Mouse (Mus musculus) right cerebral cortex, postnatal 14 days (tissue): Measurements from ENCODE around the gene Clasp1.

Source experiments
- DNase-seq: peaks from one replicate; pipeline ENCODE4 v3.0.0; 2022

Clasp1 gene

DNA sequence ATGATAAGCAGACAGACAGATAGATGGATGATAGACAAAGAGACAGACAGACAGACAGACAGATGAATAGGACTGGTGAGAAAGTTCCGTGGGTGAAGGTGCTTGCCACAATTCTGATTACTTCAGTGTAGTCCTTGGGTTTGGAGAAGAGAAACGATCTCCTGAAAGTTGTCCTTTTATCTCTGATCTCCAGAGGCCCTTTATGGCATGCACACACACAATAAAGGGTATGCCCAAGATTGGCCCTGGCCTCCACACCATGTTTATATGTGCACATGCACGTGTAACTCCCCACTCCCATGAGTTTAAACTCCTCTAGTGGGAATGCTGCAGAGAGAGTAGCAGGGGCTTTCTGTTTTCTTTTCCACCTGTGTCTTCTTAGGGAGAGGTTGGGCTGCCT lies 14.6 kb downstream of the Clasp1 start:
- no peak for DNase-seq

GRCm38 (mm10) chr1:118407586-118408250 lies 18.9 kb downstream of the Clasp1 start:
- no peak for DNase-seq

DNA sequence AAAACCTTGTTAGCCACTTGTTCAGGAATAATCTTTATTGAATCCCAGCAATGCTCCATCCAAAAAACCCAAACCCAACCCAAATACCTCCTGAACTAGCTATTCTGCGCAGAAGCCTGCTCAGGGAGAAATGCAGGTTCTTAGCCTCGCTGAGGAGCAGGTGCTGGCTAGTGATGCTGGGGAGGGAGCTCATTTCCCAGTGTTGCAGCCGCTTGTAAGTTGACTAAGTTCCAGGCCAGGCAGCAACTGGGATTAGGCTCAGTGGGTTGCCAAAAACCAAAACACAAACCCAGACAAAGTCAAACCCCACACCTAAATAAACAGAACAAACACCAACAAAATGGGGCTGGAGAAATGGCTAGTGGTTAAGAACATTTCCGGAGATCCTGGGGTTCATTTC lies 20.4 kb downstream of the Clasp1 start:
- no peak for DNase-seq

DNA sequence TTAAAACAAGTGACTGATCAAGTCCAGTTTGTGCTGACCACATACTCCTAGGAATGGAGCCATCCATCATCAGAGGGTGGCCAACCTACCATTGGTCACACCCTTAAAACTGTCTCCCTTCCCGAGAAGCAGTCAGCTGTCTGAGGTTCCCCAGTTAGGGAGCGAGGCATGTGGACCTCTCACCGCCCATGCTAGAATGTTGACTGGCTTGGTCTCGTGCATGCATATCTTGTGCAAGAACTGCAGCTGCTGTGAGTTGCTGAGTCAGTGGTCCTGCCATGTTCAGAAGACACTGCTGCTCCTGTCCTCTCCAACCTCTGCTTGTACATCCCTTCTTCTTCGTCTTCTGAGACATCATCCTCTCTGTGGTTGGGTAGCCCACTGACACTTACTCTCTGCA lies 22.0 kb downstream of the Clasp1 start:
- DNase-seq: no peak

GRCm38 (mm10) chr1:118413169-118413568 lies 24.3 kb downstream of the Clasp1 start:
- no peak for DNase-seq

DNA sequence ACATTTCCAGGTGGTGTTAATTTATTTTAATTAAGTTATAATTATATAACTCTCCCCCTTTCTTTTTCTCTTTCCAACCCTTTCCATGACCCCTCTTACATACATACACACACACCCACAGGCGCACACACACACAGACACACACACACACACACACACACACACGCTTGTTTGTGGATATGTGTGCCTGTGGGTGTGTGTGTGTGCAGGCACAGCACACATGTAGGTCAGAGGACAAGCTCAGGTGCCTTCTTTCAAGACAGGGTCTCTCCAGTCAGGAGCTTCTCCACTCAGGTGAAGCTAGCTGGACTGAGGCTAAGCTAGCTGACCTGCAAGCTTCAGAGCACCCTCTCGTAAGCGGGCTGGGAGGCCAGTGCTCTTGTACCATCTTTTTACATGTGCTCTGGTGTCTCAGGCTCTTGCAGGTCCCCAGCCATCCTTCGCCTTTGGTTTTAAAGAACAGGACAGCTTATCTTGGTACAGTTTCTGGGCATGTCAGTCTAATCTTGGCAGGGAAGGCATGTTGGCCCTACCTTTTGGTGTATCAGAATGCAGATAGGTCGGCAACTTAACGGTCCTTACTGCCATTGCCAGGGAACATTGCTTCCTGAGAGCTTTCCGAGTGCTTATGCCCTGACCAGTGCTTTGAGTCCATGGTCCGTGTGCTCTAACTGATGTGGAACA lies 28.3 kb downstream of the Clasp1 start:
- DNase-seq: no peak

- DNase-seq: no peak
Measured at GRCm38 (mm10) chr1:118419399-118419798, 30.5 kb downstream of the Clasp1 start.

DNA sequence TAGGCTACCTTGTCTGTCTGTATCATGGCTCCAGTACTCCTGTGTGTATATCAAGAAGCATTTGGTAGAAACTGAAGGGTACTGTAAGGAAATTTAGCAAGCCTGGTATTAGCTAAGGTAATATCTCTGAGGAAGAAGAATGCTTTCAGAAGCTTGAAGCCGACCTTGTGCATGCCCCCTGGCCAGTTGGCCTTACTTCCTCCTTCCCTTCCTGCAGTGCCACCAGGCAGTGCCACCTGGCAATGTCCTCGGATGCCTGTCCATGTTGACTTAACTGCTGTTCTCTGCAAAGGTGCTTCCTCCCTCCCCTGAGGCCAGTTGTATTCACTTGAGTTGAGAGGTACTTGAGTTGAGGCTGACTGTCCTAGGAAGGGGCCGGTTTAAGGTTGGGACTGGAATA lies 32.3 kb downstream of the Clasp1 start:
- DNase-seq: no peak

GRCm38 (mm10) chr1:118422812-118423211 lies 34.0 kb downstream of the Clasp1 start:
- no peak for DNase-seq

DNA sequence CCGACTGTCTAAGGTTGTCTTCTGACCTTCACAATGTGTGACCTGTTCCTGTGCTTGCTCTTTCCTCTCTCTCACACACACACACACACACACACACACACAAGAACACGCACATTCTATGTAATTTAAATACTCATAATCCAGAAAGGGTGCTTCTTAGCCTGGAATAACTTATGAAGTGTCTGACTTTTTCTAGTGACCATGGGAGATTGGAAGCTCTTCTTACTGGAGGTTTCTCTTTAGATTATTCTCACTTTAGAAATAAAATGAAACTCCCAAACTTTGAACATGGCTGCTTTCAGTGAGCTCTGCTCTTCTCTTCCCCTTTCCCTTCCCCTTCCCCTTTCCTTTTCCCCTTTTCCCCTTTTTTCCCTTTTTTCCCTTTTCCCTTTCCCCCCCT lies 37.1 kb downstream of the Clasp1 start:
- no peak for DNase-seq

- no peak for DNase-seq
Measured at GRCm38 (mm10) chr1:118428354-118429084, 39.7 kb downstream of the Clasp1 start.

GRCm38 (mm10) chr1:118431548-118431947 lies 42.7 kb downstream of the Clasp1 start:
- no peak for DNase-seq

GRCm38 (mm10) chr1:118435001-118435473 lies 46.2 kb downstream of the Clasp1 start:
- DNase-seq: no peak

- no peak for DNase-seq
Measured at GRCm38 (mm10) chr1:118437856-118438255, 49.0 kb downstream of the Clasp1 start.

DNA sequence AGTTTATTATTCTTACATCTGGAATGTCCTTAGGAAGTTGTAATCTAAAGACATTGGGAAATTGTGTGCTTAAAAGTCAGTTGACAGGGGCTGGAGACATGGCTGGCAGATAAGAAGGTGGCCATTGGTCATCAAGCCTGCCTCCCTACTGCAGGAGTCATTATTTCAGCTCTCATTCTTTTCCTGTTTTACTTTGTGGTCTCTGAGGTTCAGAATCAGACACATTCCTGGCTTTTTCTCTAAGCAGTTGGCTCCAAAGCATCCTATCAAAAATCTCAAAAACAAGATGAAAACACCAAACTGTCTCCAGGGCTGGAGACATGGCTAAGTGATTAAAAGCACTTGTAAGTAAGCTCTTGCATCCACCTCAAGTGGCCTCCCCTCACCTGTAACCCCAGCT lies 49.5 kb downstream of the Clasp1 start:
- no peak for DNase-seq

DNA sequence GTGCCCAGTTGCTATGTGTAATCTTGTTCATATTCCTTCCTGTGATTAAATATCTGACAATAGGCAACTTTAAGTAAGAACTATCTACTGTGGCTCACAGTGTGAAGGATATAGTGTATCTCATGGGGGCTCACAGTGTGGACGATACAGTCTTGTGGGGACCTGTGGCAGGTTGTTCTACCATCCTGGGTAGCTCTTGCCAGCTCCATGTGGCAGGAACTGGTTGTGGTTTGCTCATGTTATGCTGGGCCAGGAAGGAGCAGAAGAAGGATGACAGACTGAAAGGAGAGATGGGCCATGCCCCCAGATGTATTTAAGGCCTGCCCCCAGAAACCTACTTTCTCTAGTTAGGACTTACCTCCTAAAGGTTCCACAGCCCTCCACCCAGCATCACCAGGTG lies 51.7 kb downstream of the Clasp1 start:
- no peak for DNase-seq

DNA sequence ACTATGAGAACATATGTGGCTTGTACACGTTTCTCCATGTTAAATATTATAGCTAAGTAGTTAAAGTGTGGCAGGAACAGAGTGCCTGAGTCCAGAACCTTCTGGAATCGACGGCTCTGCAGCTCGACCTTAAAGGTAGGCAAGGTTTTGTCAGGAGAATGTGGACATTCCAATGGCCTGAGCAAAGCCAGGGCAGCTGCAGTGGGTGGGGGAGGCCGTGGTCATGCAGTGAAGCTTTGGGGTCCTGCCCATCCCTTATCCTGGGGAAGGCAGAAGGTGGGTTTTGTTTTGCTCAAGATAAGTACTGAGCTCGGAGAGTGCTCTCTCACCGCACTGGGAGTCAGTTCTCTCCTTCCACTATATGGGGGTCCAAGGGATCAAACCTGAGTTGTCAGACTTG lies 55.6 kb downstream of the Clasp1 start:
- DNase-seq: no peak

GRCm38 (mm10) chr1:118444988-118445387 lies 56.1 kb downstream of the Clasp1 start:
- DNase-seq: no peak

- DNase-seq: no peak
Measured at GRCm38 (mm10) chr1:118445441-118445840, 56.6 kb downstream of the Clasp1 start.

DNA sequence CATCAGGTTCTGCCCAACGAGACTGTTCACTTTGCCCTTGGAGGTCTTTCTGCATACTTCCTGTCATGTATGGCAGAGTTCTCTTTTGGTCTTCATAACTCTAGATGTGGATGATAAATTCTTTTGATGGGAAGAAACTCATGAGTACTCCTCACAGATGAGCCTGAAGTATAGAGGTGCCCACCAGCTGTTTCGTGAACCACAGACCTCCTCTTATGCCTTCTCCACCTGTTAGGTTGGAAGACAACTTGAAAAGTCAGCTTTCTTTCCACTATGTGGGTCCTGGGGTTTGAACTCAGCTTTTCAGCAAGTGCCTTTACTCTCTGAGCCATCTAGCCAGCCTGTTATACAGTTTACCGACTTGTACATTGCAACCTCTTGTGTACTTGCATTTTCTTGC lies 57.1 kb downstream of the Clasp1 start:
- DNase-seq: no peak

DNA sequence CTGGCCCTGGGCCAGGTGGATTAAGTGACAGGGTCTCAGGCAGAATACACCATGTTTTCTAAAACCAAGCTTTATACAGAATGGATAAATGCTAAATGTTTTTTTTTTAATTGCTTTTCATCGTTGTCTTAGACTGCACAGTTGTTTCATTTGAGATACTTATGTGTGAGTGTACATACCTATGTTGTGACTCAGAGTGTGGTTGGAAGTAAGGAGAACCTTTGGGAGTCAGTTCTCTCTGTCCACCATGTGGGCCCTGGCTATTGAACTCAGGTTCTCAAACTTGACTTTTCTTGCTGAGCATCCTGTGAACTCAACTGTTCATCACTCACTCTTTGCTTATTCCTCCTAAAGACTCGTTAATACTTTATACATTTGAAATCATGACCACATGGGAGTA lies 58.3 kb downstream of the Clasp1 start:
- no peak for DNase-seq

DNA sequence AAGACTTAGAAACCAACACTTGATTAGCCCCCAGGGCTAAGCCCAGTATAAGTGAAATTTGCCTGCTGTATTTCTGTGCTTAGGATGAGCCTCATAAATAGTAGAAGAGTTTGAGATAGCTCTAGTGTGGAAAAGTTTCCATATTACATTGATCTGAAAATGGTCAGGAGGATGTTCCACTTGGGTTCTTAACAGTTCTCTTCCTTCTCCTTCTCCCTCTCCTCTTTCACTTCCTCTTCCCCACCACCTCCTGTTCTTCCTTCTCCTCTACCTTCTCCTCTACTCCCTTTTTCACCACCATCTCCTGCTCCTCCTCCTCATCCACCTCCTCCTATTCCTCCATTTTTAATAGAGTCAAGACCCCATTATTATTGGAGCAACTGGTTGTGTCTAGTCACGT lies 59.4 kb downstream of the Clasp1 start:
- DNase-seq: no peak

- no peak for DNase-seq
Measured at GRCm38 (mm10) chr1:118450891-118451450, 62.1 kb downstream of the Clasp1 start.

GRCm38 (mm10) chr1:118453577-118453976 lies 64.7 kb downstream of the Clasp1 start:
- no peak for DNase-seq
